Mouse (Mus musculus) skeletal muscle tissue, adult 2 months (tissue): Measurements from ENCODE around the gene Clec2l.
"Not testable (repeated sequence)": the region's sequence is repeated elsewhere in the genome, so short reads cannot be mapped to it uniquely, and the experiment has no call there.

Experiments used
- DNase-seq: peaks from one replicate; pipeline ENCODE4 v3.0.0-alpha.2; 2012; ENCODE audit warnings: low read depth, low spot score

Gene Clec2l

GRCm38 (mm10) chr6:38670488-38670887, 7.6 kb downstream of the Clec2l start:
- DNase-seq = not testable (repeated sequence)

- DNase-seq = no peak
Measured at GRCm38 (mm10) chr6:38671270-38671669, 8.4 kb downstream of the Clec2l start.

GRCm38 (mm10) chr6:38672011-38672410, 9.1 kb downstream of the Clec2l start:
- DNase-seq = no peak

- no peak for DNase-seq
Measured at GRCm38 (mm10) chr6:38676217-38676616, 13.3 kb downstream of the Clec2l start.

GRCm38 (mm10) chr6:38676723-38677122, 13.9 kb downstream of the Clec2l start:
- no peak for DNase-seq

GRCm38 (mm10) chr6:38677629-38678028, 14.8 kb downstream of the Clec2l start:
- DNase-seq = no peak

GRCm38 (mm10) chr6:38682532-38682931, 19.7 kb downstream of the Clec2l start:
- no peak for DNase-seq

GRCm38 (mm10) chr6:38687216-38687615, 24.3 kb downstream of the Clec2l start:
- DNase-seq = no peak

GRCm38 (mm10) chr6:38688841-38689240, 26.0 kb downstream of the Clec2l start:
- DNase-seq = no peak

GRCm38 (mm10) chr6:38690615-38691014, 27.7 kb downstream of the Clec2l start:
- DNase-seq = no peak

- no peak for DNase-seq
Measured at GRCm38 (mm10) chr6:38691052-38691451, 28.2 kb downstream of the Clec2l start.

GRCm38 (mm10) chr6:38692556-38692955, 29.7 kb downstream of the Clec2l start:
- DNase-seq = no peak

- peak; percentile 64 for DNase-seq
Measured at GRCm38 (mm10) chr6:38695380-38696054, 32.6 kb downstream of the Clec2l start.

- no peak for DNase-seq
Measured at GRCm38 (mm10) chr6:38696570-38696969, 33.7 kb downstream of the Clec2l start.

- DNase-seq = no peak
Measured at GRCm38 (mm10) chr6:38698233-38698889, 35.5 kb downstream of the Clec2l start.

- no peak for DNase-seq
Measured at GRCm38 (mm10) chr6:38701421-38701820, 38.6 kb downstream of the Clec2l start.

- peak; percentile 70 for DNase-seq
Measured at GRCm38 (mm10) chr6:38702810-38703399, 40.0 kb downstream of the Clec2l start.

- no peak for DNase-seq
Measured at GRCm38 (mm10) chr6:38703526-38703925, 40.7 kb downstream of the Clec2l start.

- DNase-seq = no peak
Measured at GRCm38 (mm10) chr6:38704264-38704984, 41.6 kb downstream of the Clec2l start.

GRCm38 (mm10) chr6:38710449-38710848, 47.6 kb downstream of the Clec2l start:
- peak; percentile 53 for DNase-seq

GRCm38 (mm10) chr6:38713957-38714898, 51.4 kb downstream of the Clec2l start:
- DNase-seq = no peak
